Mouse (Mus musculus): ENCODE data around the gene Aplp2. TPM values are rescaled to one million over a fixed set of nuclear protein-coding genes. Genes with fewer than 3 reads are reported as not detected.

Aplp2 gene
- total and polyA plus RNA-seq, 2 experiments: 195 to 276 TPM

DNA sequence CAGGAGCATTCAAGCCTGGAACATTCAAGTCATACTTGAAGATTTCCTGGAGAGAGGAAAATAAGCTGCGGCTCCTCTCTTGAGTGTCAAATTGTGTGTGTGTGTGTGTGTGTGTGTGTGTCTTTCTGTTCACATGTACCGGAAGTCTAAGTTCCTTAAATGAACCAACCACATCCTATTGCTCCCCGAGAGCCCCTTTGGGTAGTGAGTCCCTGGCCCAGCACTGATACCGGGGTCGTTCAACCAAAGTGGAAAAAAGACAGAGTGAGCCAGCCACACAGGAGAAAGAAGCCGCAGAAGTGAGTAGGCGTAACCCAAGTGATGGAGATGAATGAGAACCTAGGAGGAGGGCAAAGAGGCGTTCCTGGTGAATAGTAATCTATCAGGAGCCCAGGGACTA lies 81.7 kb downstream of the Aplp2 start:
- Histone ChIP-seq H3K36me3 (ENCODE audit: control insufficient read depth, insufficient read depth, low read length) (no peaks in the 10 kb centered on the region), H3K27me3 (ENCODE audit: control insufficient read depth, insufficient read depth, low read length) (peaks cover 9% of the 10 kb centered on the region), H3K4me3 (ENCODE audit: insufficient read depth, low read depth, low read length) (no peak overlapping the region), H3K4me1 (ENCODE audit: control insufficient read depth, insufficient read depth, low read length) (no peaks in the 10 kb centered on the region; the same call in 1 of the 2 replicates), H3K79me2 (ENCODE audit: control insufficient read depth, insufficient read depth, low read length) (no peaks in the 10 kb centered on the region), H3K9ac (ENCODE audit: low read depth, low read length) (no peak overlapping the region), H3K27ac (replicated peaks; ENCODE audit: insufficient read depth, low read depth, low read length) (no peak overlapping the region)
- 69% methylated on average over 8 of the region's 8 CpGs for WGBS
- no peak for TF ChIP-seq CTCF (IDR thresholded peaks at IDR 0.05; ENCODE audit: low read depth, low read length)
- TF ChIP-seq POLR2A (IDR thresholded peaks at IDR 0.05; ENCODE audit: extremely low read depth, insufficient read depth, low read length): no peak
- DNase-seq (ENCODE audit: extremely low read depth, low read depth, low spot score): no peak

DNA sequence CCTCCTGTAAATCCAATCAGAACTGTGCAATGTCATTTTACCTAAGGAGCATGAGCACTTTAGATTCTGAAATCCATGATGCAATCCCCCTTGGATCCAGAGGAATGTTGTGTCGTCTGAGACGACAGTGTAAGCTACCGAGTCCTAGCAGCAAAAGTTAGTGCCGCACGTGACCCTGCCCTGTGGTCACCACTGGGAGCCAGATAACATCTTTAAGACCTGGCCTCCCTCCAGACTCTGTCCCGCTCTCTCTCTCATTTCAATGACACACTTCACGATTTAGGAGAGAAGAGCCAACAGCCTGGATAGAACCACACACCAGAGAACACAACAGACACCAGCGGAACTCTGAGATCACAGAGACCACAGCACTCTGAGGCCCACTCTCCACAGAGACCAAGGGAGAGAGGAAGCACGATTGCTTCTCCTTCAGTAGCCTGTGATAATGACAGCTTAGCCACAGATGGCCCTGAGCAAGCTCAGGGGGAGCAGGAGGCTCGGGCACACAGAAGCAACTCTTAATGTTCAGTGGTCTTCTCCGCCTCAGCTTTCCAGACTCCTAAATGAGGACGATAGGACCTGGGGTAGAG lies 83.6 kb downstream of the Aplp2 start:
- H3K4me3 ChIP-seq (ENCODE audit: insufficient read depth, low read depth, low read length): no peak overlapping the region
- 72% methylated on average over 12 of the region's 12 CpGs for WGBS
- TF ChIP-seq POLR2A (IDR thresholded peaks at IDR 0.05; ENCODE audit: extremely low read depth, insufficient read depth, low read length) (no peak), CTCF (IDR thresholded peaks at IDR 0.05; ENCODE audit: low read depth, low read length) (no peak)
- no peak for DNase-seq (ENCODE audit: extremely low read depth, low read depth, low spot score)
- no peaks in the 10 kb centered on the region for H3K79me2 ChIP-seq (ENCODE audit: control insufficient read depth, insufficient read depth, low read length)
- no peak overlapping the region for H3K27ac ChIP-seq (replicated peaks; ENCODE audit: insufficient read depth, low read depth, low read length)
- H3K4me1 ChIP-seq (ENCODE audit: control insufficient read depth, insufficient read depth, low read length): no peaks in the 10 kb centered on the region; the same call in 1 of the 2 replicates
- H3K9ac ChIP-seq (ENCODE audit: low read depth, low read length): no peak overlapping the region
- H3K27me3 ChIP-seq (ENCODE audit: control insufficient read depth, insufficient read depth, low read length): peaks cover 9% of the 10 kb centered on the region
- H3K36me3 ChIP-seq (ENCODE audit: control insufficient read depth, insufficient read depth, low read length): no peaks in the 10 kb centered on the region

DNA sequence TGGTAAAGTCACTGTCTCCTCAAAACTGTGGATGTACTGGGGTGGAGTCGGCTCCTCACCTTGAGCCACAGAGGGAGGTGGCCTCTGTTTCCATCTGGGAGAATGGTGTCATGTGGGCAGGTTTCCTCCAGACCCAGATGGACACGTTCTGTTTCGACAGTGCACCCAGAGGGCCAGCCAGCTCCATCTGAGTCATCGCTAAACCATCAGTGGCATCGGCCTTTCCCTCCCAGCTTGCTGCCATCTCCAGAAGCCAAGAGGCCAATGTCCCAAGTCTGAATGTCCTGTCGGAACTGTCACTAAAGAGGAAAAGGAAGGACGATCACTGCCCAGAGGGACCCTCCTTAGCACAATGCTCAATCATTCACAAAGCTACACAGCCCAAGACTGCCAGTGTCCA lies 85.5 kb downstream of the Aplp2 start:
- no peaks in the 10 kb centered on the region for H3K79me2 ChIP-seq (ENCODE audit: control insufficient read depth, insufficient read depth, low read length)
- no peak for TF ChIP-seq CTCF (IDR thresholded peaks at IDR 0.05; ENCODE audit: low read depth, low read length)
- no peak for TF ChIP-seq POLR2A (IDR thresholded peaks at IDR 0.05; ENCODE audit: extremely low read depth, insufficient read depth, low read length)
- H3K36me3 ChIP-seq (ENCODE audit: control insufficient read depth, insufficient read depth, low read length): no peaks in the 10 kb centered on the region
- peaks cover 2% of the 10 kb centered on the region for H3K27me3 ChIP-seq (ENCODE audit: control insufficient read depth, insufficient read depth, low read length)
- H3K27ac ChIP-seq (replicated peaks; ENCODE audit: insufficient read depth, low read depth, low read length): no peak overlapping the region
- H3K9ac ChIP-seq (ENCODE audit: low read depth, low read length): no peak overlapping the region
- no peak for DNase-seq (ENCODE audit: extremely low read depth, low read depth, low spot score)
- whole genome bisulfite sequencing: 76% methylated on average over 7 of the region's 7 CpGs
- H3K4me3 ChIP-seq (ENCODE audit: insufficient read depth, low read depth, low read length): no peak overlapping the region
- no peaks in the 10 kb centered on the region for H3K4me1 ChIP-seq (ENCODE audit: control insufficient read depth, insufficient read depth, low read length)

DNA sequence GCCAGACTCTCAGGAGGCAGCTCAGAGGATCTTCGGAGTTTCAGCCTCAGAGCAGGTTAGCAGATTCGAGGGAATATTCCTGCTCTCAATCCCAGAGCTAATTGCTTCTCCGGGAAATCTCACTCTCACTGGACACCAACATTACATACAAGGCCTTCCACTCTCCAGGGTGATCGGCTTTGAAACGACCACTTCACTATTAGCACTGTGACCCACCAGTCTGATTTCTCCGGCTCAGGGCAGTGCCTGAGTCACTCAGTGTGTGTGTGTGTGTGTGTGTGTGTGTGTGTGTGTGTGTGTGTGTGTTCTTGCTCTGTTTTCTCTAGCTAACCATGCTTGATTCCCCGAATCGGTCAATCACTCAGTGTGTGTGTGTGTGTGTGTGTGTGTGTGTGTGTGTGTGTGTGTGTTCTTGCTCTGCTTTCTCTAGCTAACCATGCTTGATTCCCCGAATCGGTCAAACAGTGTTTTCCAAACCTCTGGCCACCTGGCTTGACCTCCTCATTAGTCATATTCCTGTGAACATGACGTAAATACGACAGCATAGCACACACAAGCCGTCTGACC lies 89.1 kb downstream of the Aplp2 start:
- Histone ChIP-seq H3K4me3 (ENCODE audit: insufficient read depth, low read depth, low read length) (no peak overlapping the region), H3K36me3 (ENCODE audit: control insufficient read depth, insufficient read depth, low read length) (no peaks in the 10 kb centered on the region), H3K4me1 (ENCODE audit: control insufficient read depth, insufficient read depth, low read length) (no peaks in the 10 kb centered on the region), H3K9ac (ENCODE audit: low read depth, low read length) (no peak overlapping the region), H3K27me3 (ENCODE audit: control insufficient read depth, insufficient read depth, low read length) (no peaks in the 10 kb centered on the region), H3K27ac (replicated peaks; ENCODE audit: insufficient read depth, low read depth, low read length) (no peak overlapping the region), H3K79me2 (ENCODE audit: control insufficient read depth, insufficient read depth, low read length) (no peaks in the 10 kb centered on the region)
- no peak for DNase-seq (ENCODE audit: extremely low read depth, low read depth, low spot score)
- no peak for TF ChIP-seq CTCF (IDR thresholded peaks at IDR 0.05; ENCODE audit: low read depth, low read length)
- TF ChIP-seq POLR2A (IDR thresholded peaks at IDR 0.05; ENCODE audit: extremely low read depth, insufficient read depth, low read length): no peak
- WGBS: 76% methylated on average over 13 of the region's 13 CpGs

DNA sequence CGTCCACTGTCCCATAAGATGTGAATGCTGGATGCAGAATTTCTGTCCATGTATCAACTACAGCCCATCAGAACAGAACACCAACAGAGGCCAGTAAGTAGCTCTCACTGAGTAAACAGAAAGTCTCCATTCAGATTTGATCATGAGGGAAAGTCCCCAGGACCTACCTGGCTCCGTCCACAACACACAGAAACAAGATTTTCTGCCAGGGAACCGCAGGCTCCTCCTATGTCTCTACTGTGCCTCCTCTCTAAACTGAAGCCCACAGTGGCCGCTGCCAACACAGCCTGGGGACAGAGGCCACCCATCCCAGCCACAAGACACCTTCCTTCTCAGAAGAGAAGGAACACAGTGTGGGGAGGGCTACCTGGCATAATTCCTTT lies 91.1 kb downstream of the Aplp2 start:
- TF ChIP-seq CTCF (IDR thresholded peaks at IDR 0.05; ENCODE audit: low read depth, low read length) (no peak), POLR2A (IDR thresholded peaks at IDR 0.05; ENCODE audit: extremely low read depth, insufficient read depth, low read length) (no peak)
- 59% methylated on average over 4 of the region's 4 CpGs for WGBS
- Histone ChIP-seq H3K9ac (ENCODE audit: low read depth, low read length) (no peak overlapping the region), H3K79me2 (ENCODE audit: control insufficient read depth, insufficient read depth, low read length) (no peaks in the 10 kb centered on the region), H3K4me3 (ENCODE audit: insufficient read depth, low read depth, low read length) (no peak overlapping the region), H3K27me3 (ENCODE audit: control insufficient read depth, insufficient read depth, low read length) (no peaks in the 10 kb centered on the region), H3K4me1 (ENCODE audit: control insufficient read depth, insufficient read depth, low read length) (no peaks in the 10 kb centered on the region), H3K27ac (replicated peaks; ENCODE audit: insufficient read depth, low read depth, low read length) (no peak overlapping the region), H3K36me3 (ENCODE audit: control insufficient read depth, insufficient read depth, low read length) (no peaks in the 10 kb centered on the region)
- DNase-seq (ENCODE audit: extremely low read depth, low read depth, low spot score): no peak

DNA sequence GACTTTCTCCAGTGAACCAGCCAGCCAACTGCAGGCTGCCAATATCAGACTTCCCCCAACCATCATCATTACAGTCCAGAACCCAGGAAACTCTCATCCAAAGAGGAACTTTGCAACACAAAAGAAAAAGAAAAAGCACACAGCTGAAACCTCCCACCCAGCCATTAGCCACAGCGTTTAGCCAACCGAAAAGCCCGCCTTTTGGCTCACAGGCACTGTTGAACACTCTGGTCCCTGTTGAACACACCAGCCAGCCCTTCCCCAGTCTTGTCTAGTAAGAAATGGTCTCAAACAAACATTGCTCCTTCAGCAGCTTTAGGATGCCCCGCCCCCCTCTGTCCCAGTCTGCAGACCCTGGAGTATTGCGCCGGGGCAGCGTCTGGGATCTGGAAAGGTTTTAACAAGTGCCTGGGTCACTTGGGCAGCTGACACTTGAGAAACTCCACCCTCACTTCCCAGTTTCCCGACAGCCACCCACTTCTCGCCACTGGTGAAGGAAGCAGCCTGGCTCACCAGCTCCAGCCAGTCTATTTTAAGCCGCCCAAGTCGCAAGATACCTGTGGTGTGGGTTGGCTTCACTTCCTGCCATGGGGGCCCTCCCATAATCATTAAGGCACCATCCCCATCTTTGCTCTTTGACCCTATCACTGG lies 91.6 kb downstream of the Aplp2 start:
- Histone ChIP-seq H3K79me2 (ENCODE audit: control insufficient read depth, insufficient read depth, low read length) (no peaks in the 10 kb centered on the region), H3K36me3 (ENCODE audit: control insufficient read depth, insufficient read depth, low read length) (no peaks in the 10 kb centered on the region), H3K9ac (ENCODE audit: low read depth, low read length) (no peak overlapping the region), H3K4me3 (ENCODE audit: insufficient read depth, low read depth, low read length) (no peak overlapping the region), H3K4me1 (ENCODE audit: control insufficient read depth, insufficient read depth, low read length) (no peaks in the 10 kb centered on the region), H3K27me3 (ENCODE audit: control insufficient read depth, insufficient read depth, low read length) (no peaks in the 10 kb centered on the region), H3K27ac (replicated peaks; ENCODE audit: insufficient read depth, low read depth, low read length) (no peak overlapping the region)
- DNase-seq (ENCODE audit: extremely low read depth, low read depth, low spot score): no peak
- 70% methylated on average over 11 of the region's 11 CpGs for WGBS
- TF ChIP-seq POLR2A (IDR thresholded peaks at IDR 0.05; ENCODE audit: extremely low read depth, insufficient read depth, low read length): no peak
- no peak for TF ChIP-seq CTCF (IDR thresholded peaks at IDR 0.05; ENCODE audit: low read depth, low read length)
